Mouse (Mus musculus): ENCODE measurements around the gene Wdhd1.
A peak's percentile ranks its signal among the peaks of the same experiment; 100 is the strongest.
"Not testable (repeated sequence)": the region's sequence is repeated elsewhere in the genome, so short reads cannot be mapped to it uniquely, and the experiment has no call there.

The Wdhd1 gene

DNA sequence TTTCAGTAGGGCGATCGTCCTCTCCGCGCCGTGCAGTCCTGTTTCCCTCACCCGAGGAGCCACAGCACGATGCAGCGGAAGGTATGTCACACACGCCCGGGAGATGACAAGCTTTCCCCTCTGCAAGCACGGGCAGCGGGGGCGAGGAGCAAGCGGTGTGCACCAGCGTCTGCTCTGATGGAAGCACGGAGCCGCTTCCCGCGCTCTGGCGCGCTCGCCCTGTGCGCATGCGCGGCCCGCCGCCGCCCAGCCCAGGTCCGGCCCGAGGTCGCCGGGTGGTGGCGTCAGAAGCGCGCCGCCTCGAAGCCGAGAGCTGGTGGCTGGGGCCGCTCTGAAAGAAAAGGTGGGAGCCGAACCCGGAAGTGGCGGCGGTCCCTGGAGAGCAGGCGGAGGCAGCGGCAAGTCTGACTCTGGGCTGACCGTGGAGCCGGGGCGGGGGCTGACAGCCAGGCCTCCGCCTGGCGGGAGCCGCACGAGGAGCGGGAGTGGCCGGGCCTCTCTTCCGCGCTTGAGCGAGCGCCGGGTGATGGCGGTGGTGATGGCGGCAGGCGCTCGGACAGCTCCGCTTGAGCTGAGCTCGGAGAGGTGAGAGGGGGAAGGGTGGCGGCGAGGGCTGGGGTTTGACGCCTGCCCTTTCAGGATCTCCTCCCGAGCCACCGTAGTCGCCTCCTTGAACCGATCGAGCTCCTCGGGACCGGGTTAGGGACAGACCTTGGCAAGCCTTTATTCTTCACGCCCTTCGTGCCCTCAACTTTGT, at the start of gene Wdhd1, which contains the start of gene Socs4:
TSS of gene Wdhd1 (minus strand) at position 221 of the 757 bp plus-strand sequence.
TSS of gene Socs4 (plus strand) at position 295 of the 757 bp plus-strand sequence.
- peak; percentile 96 for DNase-seq

DNA sequence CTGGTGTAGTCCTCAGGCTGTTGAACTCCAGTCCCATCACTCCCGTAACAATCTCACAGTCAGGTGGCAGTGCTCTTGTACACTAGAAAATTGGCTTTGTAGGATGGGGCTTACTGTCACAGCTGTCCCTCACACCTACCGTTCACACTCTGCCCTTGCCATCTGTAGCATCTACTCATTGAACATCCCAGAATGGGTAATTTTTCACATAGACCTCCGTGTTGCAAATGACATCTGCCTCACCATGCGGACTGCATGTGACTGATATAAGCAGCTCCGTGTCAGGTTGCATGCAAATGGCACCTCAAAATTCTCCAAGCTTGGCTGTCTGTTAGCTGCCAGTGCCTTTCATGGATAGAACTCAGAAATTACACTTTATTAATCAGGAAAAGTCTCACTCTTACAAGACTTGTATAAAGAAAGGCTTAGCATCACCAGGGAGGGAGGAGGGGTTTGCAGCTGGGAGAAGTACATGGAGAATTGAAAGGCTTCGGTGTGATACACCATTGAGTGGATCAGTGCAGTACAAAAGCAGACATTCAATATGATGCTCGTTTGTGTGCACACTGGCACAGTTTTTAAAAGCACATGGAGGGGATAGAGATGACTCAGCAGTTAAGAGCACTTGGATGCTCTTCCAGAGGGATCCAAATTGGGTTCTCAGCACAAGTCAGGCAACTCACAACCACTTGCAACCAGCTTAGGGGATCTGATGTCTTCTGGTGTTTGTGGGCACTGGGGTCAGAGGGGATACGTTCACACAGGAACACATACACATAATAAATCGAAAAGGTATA, 49.5 kb upstream of the Wdhd1 start:
- DNase-seq = no peak

DNA sequence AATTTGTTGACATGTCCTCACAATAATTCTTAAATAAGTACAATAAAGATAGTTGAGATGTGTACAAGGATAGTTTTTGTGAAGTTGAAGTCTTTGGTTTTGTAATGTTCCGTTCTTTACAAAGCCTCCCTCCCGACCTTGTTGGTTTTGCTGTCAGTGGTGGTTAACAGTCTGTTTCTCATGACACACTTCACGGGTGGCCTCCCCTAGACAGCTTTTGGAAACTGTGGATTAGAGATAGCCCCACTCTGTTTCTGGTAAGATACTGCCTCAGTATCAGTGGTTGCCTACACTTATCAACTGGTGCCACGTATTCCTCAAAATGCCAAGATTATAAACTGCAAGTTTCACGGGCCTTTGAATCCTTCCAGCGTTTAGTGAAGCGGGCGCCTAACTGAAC, 44.9 kb upstream of the Wdhd1 start:
- not testable (repeated sequence) for DNase-seq

DNA sequence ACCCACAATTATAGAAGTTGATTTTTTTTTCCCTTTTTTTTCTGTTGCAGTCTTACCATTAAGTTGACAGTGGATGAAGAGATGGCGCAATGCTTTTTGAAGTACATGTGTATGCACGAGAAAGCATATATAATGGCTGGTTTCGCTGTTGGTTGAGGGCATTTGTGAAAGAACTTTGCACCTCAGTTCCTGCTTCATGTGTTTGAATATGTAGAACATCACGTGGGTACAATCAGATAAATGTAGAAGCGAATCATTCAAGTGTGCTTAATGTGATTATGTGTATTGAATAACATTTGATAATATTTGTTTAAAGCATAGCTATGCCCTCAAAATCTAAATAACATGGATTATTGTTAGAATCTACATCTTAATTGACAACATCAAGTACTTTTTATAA, 42.7 kb upstream of the Wdhd1 start:
- no peak for DNase-seq

DNA sequence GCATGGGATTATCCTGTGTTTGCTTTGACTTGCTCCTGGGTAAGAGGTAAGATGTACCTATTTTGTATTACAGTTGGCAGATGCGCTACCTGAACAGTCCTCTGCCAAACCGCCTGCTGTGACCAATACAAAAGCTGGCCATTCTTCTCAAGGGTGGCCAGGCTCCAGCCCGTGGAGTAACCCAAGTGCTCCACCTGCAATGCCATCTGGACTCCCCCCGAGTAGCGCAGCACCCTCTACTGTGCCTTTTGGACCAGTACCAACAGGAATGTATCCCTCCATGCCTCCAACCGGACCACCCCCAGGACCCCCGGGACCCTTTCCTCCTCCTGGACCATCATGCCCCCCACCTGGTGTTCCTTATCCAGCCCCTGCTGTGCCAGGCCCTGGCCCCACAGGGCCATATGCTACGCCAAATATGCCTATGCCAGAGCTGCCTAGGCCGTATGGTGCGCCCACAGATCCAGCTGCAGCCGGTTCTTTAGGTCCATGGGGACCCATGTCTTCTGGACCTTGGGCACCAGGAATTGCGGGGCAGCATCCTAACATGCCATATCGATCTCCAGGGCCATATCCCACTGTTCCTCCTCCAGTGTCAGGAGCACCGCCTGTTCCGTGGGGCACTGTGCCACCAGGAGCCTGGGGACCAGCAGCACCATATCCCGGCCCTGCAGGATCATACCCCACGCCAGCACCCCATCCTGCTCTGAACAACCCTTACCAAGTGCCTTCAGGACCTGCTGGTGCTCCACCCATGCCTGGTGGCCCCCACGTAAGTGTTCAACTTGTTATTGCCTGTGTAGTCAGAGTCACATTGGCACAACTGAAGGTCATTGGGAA, 33.9 kb upstream of the Wdhd1 start:
- DNase-seq = no peak

DNA sequence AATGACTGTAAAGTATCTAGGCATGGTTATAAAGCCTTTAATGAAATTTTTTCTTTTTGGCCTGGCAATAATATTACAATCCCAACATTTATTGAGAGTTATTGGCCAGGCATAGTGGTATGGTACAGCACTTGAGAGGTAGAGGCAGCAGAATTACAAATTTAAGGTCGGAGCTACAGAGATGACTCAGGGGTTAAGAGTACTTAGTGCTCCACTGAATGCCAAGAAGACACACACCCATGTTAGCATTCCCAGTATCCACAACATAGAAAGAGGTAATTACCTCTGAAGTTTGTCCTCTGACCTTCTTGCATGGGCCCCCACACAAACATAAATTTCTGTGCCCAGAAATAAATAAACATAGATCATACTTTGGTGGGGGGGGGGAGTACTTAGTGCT, 32.4 kb upstream of the Wdhd1 start:
- no peak for DNase-seq

DNA sequence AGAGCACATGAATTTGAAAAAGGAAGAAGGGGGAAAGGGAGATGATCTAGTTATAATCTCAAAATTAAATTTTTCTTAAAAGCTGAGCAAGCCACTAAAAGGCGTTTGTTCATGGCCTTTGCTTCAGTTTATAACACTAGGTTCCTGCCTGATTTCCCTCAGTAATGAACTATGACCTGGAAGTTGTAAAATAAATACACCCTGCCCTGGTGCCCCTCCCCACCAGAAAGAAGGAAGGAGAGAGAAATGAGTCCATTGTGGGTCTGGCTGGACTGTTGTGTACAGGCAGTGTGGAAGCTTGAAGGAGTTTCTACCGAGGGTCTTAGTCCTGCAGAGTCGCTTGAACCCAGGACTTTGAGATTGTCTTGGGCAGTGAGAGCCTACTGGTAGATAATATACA, 31.0 kb upstream of the Wdhd1 start:
- no peak for DNase-seq

DNA sequence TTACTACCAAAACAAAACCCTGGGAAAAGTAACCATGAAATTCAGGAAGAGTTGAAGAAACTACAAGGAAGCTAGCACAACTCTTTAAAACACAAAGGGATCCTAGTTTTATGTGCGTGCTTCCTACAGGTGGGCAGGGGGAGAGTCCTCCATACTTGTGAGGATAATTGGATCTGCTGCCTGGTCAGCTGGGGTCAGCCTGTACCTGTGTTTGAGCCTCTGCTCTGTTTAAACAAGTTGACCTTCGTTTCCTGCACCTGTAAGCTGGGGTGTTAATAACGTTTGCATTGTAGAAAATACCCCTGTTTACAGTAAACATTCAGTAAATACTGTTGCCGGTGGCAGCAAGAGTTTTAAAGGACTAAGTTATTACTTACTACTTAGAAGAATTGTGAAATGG, 29.3 kb upstream of the Wdhd1 start:
- no peak for DNase-seq

DNA sequence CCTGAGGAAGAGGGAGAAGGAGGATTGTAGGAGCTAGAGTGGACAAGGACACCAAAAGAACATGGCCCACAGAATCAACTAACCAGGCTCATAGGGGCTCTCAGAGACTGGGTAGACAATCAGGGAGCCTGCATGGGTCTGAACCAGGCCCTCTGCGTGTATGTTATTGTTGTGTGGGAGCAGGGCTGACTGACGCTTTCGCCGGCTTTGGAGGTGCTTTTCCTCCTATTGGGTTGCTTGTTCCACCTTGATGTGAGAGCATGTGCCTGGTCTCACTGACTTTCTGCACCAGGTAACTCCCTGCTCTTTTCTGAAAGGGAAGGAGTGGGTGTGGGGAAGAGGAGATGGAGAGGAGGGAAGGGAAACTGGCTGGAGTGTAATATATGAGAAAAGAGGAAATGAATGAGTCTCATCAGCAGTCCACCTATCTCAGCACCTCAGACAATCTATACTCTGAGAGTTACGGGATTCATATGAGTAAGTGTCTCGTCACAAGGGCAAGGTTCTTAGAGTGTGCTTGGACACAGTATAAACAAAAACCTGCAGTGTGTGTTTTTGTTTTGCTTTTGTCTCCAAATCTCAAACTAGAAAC, 28.3 kb upstream of the Wdhd1 start:
- DNase-seq = no peak

DNA sequence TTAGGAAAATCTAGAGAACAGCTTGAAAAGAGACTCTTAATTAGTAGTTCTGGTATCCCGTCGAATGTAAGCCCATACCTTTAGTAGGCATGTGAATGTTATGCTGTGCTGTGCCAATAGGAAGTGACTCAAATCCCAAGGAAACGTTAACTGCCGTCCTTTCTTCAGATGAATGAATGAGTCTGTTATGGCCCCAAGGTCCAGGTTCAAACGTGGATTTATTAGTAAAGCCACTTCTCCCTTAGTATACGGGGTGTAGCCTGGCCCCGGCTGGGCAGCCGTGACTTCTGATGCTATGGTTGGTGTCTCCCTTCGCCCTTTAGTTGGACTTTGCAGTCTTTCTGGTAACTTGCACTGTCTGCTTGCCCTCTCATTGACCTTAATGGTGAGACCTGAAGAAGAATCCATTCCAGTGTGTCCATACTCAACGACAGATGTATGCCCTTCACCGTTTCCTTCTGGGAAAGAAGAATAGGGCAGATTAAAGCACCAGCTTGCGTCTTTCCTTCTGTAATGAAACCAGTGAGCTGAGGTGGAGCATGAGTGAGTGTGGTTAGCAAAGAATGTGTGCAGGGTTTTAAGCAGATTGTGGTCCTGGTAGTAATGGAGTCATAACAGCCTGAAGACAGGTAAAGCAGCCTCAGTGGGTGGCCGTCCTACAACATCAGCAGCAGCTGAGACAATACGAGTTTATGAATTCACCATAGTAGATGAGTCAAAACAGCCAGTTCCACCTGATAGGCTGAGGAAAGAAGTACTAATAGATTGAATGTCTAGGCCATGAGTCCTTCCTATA, 26.4 kb upstream of the Wdhd1 start:
- no peak for DNase-seq

DNA sequence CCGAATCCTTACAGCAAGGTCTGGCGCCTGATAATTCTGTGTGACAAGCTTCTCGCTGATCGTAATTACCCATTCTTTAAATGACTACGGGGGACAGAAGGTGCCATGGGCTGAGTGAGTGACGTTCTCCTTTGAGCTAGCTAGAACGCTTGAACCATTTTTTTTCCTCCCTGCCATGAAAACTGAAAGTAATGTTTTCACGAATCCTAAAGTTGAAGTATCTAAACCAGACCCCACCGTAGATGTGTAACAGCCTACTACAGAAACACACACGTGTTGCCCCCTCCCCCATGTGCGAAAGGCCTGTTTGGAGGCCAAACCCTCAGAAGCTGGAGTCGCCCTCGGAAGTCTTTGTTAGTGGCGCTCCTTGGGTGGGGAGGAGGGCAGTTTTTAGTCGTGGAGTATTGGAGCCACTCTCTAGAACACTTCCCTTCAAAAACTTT, 22.2 kb upstream of the Wdhd1 start:
- peak; percentile 77 for DNase-seq

DNA sequence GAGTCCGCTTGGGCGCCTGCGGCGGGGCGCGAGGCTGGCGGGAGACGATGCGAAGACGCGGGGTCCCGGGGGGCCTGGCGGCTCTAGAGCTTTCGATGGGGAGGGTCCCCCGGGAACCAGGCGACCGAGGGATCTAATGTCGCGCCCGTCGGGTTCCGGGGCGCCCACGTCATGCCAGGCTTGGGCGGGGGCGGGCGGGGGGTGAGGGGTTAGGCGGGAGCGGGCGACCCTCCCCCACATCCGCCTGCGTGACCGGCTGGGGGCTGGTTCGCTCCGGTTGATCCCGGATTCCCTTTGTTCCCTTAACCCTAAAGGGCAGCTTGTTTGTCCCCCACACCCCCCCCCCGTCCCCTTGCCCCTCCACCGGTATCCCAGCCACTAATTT, 21.7 kb upstream of the Wdhd1 start:
- peak; percentile 86 for DNase-seq

DNA sequence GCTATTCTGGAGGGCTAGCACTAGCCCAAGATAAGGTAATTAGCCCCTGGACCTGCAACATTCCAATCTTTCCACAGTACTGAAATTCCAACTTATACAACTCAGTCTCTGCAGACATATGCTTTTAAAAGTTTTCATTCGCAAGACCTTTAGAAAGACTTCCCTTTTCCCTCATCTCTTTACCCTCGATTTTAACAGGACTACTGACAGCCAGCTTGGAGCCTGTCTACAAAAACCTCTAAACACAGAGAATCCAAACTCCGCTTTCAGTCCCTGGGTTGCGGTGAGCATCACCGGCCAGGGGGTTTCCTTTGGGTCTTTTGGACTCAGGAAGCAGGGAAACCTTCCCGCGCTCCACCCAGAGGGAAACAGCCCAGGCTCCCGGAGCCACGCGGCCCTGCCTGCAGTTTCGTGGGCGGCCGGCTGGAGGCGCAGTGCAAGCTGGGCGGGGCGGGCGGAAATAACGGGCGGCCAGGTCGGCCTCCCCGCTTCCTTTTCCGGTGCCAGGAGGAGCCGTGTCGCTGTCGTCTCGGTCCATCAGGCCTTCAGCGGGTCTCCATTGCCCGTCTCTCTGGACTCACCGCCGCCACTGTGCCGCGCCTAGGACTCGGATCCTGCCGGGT, 21.2 kb upstream of the Wdhd1 start, which contains the start of gene Mapk1ip1l:
TSS of gene Mapk1ip1l (plus strand) at position 482 of the 623 bp plus-strand sequence.
- peak; percentile 93 for DNase-seq

DNA sequence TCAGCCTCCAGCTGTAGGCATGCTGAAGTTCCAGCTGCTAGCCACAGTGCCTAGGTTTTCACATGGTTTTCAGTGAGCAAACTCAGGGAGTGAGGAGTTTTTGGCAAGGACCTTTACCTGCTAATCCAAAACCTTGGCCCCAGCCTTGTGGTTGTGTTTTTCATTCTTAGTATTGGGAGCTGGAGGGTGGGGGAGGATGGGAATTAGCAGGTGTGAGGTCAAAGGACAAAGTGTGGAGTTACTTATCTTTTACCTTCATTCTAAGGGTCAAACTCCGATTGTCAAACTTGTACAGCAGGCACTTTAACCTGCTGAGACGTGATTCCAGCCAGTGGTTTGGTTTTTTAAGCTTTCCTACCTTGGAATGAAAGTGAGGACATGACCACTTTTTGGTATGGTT, 19.6 kb upstream of the Wdhd1 start:
- no peak for DNase-seq

DNA sequence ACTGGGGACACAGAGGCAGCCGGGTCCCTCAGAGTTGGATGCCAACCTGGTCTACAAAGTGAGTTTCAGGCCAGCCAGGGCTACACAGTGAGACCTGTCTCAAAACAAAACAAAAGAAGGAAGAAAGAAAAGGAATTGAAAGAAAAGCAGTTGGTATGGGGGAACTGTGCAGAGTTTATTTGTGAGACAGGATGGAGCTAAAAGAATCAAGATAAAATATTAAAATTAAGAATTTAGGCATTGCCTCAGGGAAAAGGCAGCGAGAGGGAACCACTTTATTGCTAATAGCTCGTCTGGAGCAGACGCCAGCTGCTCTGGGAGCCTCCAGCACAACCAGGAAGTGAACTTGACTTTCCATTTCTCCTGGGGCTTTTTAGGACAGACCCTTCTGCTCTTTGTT, 17.5 kb upstream of the Wdhd1 start:
- DNase-seq = peak; percentile 21

DNA sequence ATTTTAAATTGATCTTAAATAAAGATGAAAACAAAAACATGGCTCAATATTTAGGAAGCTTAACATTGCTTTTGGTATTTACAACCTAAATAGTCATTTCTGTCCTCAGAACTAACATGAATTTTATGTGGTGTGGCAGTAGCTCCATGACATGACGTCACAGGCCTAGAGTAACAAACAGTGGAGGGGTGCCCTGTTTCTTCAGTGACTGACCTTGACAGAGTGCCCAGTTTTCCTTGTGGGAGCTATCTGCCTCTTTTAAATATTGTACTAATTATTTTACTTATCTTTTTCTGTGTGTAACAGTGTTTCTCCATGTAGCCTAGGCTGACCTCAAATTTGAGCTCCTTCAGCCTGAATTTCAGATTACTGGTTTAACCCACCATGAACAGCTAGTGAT, 15.1 kb upstream of the Wdhd1 start:
- no peak for DNase-seq

DNA sequence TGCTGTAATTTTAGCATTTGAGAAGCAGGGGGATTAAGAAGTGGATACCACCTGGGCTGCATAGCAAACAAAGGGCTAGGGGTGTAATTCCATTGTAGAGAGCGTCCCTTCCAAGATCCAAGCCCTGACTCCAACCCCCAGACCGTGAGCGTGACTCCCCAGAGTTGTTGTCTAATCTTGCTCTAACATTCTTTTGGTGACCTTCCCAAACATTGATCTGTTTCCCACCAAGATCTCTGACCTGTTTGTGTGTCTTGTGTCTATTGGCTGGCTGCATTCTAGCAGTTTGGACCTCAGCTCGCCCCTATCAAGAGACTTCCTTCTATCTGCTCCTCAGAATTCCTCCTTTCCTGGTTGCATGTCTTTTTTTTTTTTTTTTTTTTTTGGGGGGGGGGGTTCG, 10.4 kb upstream of the Wdhd1 start:
- DNase-seq = no peak

DNA sequence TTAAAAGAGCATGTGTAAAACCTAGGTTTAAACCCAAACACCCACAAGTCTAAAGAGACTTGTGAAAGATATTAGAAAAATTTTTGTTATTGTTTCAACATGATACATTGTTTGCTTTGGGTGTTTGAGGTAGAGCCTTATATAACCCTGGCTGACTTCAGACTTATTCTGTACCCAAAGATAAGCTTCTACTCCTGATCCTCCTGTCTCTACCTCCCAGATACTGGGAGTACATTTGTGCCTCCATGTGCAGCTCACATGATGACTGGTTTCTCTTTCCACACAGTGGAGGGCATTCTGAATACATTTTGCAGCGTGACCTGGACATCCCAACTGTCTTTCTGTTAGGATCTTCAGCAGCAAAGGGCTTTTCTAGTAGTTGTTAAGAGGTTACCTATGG, 9.6 kb upstream of the Wdhd1 start:
- no peak for DNase-seq

DNA sequence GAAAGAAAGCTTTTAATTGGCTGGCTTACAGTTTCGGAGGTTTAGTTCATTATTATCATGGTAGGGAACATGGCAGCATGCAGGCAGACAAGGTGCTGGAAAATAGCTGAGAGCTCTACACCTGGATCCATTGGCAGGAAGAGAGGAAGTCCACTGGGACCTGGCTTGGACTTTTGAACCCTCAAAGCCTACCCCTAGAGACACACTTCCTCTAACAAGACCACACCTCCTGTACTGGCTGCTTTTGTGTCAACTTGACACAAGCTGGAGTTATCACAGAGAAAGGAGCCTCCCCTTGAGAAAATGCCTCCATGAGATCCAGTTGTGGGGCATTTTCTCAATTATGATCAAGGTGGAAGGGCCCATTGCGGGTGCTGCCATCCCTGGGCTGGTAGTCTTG, 8.6 kb upstream of the Wdhd1 start:
- no peak for DNase-seq

DNA sequence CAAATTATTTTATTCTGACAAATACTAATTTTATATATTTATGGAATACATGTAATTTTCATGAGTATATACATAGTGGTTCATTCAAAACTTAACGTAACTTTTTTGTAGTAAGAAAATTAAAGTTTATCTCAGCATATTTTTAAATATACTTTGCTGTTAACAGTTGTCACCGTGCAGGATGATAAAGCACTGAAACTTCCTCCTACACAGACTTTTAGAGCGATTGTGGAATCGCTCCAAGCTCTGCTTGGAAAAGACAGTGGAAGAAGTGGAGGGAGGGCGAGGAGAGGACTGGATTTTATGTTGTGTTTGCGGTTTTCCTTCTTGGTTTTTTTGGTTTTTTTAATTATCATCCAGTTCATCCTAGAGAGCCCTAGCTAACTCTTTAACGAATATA, 6.9 kb upstream of the Wdhd1 start:
- DNase-seq = no peak

DNA sequence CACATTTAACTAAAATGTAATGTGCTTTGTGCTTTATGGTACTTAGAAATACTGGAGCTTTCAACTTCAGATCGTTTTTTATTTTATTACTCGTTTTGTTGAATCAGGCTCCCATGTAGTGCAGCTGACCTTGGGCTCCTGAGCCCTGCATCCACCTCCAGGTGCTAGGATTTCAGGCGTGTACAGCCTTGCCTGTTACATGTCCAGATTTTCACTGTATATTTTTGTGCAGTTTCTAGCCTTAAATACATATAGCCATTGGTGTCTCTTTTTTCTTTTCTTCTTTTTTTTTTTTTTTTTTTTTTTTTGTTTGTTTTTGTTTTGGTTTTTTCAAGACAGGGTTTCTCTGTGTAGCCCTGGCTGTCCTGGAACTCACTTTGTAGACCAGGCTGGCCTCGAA, 4.9 kb upstream of the Wdhd1 start:
- no peak for DNase-seq

DNA sequence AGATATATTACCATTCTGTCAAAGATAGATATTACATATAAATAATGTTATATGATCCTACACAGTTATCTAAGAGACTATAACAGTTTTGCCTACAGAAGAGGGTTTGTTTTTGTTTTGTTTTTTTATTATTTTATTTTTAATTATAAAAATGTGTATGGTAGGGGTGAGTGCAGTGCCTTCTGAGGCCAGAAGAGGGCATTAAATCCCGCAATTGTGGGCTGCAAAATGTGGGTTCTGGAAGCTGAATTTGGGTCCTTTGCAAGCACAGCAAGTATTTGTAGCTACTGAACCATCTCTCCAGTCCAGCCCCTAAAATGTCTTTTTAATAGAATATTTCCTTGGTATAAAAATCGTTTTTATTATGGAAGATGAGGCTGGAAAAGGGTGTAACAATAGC, 2.4 kb upstream of the Wdhd1 start:
- DNase-seq = no peak

Measured in embryo, embryonic 11 days (tissue).